Mouse (Mus musculus) adrenal gland, postnatal 36 days (tissue): ENCODE results near the gene Vkorc1l1. TPM values are rescaled to one million over a fixed set of nuclear protein-coding genes. Genes with fewer than 3 reads are reported as not detected.
"Not testable (repeated sequence)": the region's sequence is repeated elsewhere in the genome, so short reads cannot be mapped to it uniquely, and the experiment has no call there.

Source experiments
- DNase-seq, 2 experiments: peaks; one replicate each; pipeline ENCODE4 v3.0.0; 2021; ENCODE audit warnings: mixed read lengths in 1 of 2
- long read RNA-seq, 2 experiments: library from polyadenylated mRNA; stranded (forward); transcript quantifications; one replicate each; pipeline ENCODE4 v2.0.0; 2021; ENCODE audit warnings: borderline sequencing depth in 2 of 2
- total RNA-seq, 2 experiments: library from RNA; stranded (reverse); gene quantifications; 2 replicates each; pipeline ENCODE4 v1.2.3; 2021

Gene Vkorc1l1
- total RNA-seq = 10 to 100 TPM; 31.9 to 38.5 TPM
- long read RNA-seq, experiment 1, full-length matches to known transcripts = 40 of 43 reads
- long read RNA-seq, experiment 1, partial matches to known transcripts = 0 of 43 reads
- long read RNA-seq, experiment 1, other reads (novel, unspliced or antisense) = 3 of 43 reads
- long read RNA-seq, experiment 2, full-length matches to known transcripts = 7 of 9 reads
- long read RNA-seq, experiment 2, partial matches to known transcripts = 0 of 9 reads
- long read RNA-seq, experiment 2, other reads (novel, unspliced or antisense) = 2 of 9 reads

DNA sequence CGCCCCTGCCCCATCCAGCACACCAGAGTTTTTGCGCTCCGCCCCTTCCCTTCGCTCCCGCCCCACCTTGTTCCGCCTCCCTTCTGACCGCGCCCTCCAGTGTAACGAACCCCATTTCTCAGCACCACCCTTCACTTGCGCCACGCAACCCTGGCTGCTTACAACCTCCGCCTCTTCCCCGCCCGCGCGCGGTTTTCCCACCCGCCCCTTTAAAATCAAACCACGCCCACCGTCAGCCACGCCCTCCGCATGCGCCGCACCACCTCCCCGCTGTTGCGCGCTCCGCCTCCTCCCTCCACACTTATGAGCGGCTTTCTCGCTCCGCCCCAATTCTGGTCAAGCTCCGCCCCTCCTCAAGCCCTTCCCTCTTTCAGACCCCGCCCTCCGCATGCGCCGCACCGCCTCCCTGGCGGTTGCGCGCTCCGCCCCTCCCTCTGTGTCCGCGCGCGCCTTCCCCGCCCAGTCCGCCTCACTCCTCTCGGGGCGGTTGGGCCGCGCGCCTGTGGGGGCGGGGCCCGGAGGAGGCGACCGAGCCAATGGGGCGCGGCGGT is at the start of gene Vkorc1l1:
Gene Vkorc1l1 (plus strand): TSS at position 476 of the 551 bp plus-strand sequence.
- DNase-seq = peak; percentile 99

DNA sequence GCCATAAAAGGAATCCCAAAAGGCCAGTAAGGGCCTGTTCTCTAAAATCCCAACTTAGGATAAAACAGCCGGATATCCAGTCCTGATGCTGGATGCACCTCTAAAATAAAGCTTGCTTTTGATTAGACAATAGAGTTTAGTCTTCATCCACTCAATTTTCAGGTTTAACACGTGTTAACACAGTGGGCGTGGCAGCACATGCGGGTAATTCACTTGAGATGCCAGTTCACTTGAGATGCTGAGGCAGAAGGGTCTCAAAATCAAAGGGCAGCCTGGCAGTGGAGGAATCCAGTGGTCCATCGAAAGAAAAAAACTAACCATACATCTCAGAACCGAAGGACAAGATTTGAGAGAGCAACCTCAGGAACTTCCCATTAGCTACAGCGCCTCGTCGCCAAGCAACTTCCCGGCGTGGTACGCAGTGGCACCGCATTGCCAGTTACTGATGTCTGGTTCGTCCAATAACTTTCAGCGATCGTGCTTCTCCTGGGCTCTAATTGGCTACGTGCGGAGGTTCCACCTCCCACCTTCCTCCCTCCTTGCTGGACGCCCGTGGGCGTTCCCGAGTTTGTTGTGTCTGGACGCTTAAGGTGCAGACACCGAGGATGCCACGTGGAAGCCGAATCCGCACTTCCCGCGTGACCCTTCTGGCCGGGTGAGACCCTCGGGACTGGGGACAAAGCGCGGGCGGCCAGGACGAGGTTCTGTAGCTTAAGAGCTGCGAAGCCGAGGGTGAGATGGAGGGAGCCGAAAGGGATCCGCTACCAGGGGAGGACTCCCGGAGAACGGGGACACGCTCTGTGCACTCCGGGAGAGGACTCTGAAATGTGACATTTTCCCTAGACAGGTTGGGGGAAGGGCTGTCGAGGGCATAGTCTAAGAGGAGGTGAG is 46.3 kb upstream of the Vkorc1l1 start, which contains the start of gene Zbed5:
Gene Zbed5 (plus strand): TSS at position 526 of the 891 bp plus-strand sequence.
- peak; percentile 90 for DNase-seq

DNA sequence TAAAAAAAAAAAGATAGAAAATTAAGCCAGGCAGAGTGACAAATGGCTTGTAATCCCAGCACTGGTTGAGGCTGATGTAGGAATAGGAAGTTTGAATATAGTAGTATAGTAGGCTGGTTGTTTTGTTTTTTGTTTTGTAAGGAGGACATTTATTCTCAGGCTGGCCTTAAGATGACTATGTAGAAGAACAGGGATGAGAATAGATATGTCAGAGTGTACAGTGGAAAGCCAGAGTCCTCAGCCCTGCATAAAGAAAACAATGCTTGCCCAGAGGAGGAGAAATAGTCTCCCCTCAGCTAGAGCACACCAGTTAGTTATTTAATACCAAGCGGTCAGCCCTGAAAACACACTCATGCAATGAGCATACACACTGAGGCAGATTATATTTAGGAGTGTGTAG is 43.3 kb upstream of the Vkorc1l1 start, which contains the start of gene Phkg1:
Gene Phkg1 (minus strand): TSS at position 101 of the 400 bp plus-strand sequence.
- no peak for DNase-seq

DNA sequence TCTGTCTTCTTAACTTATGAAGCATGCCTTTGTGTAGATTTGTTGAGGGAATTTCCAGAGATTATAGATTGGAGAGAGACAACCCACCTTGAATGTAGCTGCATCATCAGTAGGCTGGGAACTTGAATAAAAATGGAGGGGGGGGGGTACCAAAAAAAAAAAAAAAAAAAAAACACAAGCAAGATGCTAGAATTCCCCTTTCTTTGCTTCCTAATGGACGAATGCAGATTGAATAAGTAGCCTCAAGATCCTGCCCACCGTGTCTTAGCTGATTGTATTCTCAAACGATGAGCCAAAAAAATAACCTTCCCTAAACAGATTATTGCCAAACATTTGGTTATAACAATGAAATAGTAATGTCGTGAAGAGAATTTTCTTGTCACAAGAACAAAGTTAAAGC is 34.0 kb upstream of the Vkorc1l1 start:
- DNase-seq = no peak

DNA sequence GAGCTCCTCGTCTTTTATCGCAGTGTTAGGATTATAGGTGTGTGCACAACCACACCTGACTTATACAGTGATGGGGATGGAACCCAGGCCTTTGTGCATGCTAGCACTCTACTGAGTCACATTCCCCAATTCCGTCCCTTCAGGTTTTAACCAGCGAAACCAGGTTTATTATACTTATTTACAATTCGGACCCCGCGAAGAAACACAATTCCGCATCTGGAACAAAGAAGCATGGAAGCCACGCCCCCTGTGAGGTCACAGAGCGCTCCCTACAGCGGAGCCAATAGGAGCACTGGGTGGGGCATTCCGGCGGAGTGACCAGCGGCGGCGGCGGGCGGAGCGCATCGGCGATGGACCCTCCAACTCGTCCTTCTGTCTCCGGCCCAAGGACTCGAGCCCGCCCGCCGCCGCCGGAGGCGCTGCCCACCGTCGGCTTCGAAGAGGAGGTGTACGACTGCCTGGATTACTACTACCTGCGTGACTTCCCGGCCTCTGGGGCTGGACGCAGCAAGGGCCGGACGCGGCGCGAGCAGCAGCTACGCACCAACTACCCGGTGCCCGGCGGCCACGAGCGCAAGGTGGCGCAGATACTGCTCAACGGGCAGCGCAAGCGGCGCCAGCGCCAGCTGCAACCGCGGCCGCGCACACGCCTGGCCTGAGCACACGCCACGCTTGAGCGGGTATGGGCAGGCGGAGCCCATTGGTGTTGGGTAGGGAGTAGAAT is 33.4 kb upstream of the Vkorc1l1 start, which contains the start of gene Nupr1l:
Gene Nupr1l (plus strand): TSS at position 299 of the 724 bp plus-strand sequence.
- DNase-seq = peak; percentile 94 to 96

DNA sequence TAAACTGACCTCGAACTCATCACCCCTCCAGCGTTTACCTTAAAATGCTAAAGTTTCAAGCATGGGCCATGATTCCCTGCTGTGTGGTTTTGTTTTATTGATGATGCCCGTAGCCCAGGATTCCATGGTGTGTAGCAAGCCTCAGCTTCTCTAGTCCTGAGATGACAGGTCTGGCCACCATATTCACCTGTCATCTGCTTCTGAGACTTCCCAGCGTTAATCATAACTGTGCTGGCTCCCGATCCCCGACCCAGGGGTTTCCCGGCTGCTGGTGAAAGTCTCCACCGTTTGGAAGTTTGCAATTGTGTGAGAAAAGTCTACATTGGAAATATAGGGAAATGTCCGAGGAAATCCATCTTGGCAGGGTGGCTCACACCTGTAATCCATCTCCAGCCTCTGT is 32.6 kb upstream of the Vkorc1l1 start:
- DNase-seq = no peak

DNA sequence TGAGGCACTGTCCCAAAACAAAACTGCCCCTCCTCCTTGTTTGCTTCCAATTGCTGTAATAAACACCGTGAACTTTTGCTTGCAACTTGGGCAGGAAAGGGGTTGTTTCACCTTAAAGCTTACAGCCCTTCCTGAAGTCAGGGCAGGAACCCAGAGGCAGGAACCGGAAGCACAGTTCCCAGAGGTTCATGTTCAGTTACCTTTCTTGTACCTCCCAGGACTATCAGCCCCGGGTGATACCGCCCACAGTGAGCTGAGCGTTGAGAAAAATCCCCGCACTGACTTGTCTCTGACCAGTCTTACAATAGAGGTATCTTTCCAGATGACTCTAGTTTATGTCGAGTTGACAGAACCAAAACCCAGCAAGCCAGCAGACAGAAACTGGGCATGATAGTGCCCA is 32.2 kb upstream of the Vkorc1l1 start:
- DNase-seq = no peak

DNA sequence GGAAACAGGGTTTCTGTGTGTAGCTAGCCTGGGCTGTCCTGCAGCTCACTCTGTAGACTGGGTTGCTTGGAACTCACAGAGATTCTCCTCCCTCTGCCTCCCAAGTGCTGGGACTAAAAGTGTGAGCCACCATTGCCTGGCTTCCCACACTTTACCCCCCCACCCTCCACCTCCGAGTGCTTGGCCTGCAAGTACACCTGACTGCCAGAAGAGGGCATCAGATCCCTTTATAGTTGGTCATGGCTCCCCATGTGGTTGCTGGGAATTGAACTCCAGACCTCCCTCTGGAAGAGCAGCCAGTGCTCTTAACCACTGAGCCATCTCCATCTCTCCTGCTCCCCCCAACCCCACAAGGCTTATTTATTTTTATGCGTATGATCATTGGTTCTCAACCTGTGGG is 27.7 kb upstream of the Vkorc1l1 start:
- DNase-seq = peak in 1 of 2 experiments; percentile 44

DNA sequence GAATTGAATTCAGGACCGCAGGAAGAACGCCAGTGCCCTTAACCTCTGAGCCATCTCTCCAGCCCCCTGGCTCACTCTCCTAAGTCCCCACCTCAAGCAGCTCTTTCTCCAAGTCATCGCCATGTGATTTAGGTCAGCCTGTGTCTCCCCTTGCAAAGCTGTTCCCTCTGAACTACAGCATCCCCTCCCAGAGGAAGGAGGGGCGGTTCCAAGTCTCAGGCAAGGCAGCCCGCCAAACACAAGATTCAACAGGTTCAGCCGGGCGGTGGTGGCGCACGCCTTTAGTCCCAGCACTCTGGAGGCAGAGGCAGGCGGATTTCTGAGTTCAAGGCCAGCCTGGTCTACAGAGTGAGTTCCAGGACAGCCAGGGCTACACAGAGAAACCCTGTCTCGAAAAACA is 26.3 kb upstream of the Vkorc1l1 start:
- not testable (repeated sequence) for DNase-seq

DNA sequence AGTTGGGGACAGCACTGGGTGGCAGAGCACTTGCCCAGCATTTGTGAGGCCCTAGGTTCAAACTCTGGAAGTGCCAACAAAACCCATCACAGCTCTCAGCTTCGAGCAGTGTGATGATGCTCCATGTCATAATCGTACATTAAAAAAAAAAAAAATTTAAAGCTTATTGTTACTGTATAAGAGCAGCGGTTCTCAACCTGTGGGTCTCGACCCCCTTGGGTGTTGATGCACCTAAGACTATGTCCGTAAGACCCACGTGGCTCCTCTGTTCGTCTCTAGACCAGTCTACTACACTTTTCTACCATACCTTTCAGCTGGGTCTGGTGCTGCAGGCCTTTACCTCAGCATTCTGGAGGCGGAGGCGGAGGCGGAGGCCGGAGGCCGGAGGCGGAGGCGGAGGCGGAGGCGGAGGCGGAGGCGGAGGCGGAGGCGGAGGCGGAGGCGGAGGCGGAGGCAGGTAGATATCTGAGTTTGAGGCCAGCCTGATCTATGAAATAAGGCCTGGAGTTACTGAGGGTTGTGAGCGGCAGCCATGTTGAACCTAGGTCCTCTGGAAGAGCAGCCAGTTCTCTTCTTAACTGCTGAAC is 23.6 kb upstream of the Vkorc1l1 start:
- no peak for DNase-seq

DNA sequence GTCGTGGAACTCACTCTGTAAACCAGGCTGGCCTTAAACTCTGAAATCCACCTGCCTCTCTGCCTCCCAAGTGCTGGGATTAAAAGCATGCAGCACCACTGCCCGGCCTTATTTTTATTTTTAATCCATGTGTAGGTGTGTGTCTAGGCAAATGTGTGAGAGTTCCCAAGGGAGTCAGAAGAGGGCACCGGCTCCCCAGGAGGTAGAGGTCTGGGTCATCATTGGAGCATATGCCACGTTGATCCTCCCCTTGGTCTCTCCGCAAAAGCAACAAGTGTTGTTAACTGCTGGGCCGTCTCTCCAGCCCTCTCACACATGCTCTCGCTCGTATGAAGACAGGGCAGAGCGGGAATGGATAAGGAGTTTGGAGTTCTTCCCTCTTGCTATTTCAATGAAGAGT is 23.0 kb upstream of the Vkorc1l1 start:
- peak in 1 of 2 experiments; percentile 35 for DNase-seq

DNA sequence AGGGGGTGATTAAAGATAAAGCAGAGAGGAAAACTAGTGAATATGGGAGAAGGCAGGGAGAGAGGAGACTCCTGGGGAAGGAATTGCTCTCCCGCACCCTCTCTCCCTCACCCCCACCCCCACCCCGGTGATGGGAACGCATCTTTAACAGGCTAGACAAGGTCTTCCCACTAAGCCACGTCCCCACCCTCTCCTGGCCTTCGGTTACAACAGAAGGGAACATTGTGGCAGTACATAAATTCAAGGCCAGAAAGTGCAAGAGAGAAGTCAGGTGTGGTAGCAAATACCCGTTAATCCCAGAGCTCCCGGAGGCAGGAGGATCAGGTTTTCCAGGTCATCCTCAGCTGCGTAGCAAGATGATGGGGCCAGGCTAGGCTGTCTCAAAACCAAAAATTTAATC is 22.4 kb upstream of the Vkorc1l1 start:
- DNase-seq = peak in 1 of 2 experiments; percentile 44

DNA sequence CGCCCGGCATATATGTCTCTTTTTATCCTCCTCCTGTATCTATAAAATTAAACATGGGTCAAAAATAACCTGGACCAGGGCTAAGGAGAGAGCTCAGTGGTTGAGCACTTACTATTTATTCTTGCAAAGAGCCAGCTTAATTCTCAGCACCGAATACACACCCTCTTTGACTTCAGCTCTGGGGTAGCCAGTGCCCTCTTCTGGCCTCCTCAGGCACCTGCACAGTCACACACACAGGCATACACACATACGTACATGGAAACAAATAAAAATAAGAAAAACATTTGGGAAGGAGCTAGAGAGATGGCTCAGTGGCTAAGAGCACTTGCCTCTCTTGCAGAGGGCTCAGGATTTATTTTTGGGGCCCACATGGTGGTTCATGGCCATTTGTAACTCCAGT is 19.8 kb upstream of the Vkorc1l1 start:
- no peak for DNase-seq

DNA sequence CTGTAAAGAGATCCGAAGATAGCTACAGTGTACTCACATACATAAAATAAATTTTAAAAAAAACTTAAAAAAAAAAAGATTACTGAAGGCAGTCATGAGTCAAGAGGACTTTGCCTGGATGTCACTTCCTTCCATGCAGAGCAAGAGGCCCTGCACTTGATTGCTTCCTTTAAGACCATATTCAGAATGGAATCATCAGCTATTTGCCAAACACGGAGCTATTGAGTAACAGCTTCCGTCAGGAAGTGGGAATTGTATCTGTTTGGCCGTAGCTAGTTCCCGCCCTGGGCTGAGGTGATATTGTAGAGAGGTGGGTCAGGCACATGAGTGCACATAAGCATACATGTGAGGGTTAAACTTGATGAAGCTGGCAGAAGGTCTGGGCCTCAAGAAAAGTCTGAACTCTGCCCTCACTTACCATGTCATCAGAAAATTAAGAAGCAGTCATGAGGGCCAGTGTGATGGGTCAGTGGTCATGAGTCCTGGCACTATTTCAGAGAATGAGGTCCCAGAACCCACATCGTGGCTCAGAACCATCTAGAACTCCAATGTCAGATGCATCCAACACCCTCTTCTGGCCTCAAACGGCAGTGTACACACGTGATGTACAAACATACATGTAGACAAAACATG is 16.8 kb upstream of the Vkorc1l1 start:
- DNase-seq = no peak

DNA sequence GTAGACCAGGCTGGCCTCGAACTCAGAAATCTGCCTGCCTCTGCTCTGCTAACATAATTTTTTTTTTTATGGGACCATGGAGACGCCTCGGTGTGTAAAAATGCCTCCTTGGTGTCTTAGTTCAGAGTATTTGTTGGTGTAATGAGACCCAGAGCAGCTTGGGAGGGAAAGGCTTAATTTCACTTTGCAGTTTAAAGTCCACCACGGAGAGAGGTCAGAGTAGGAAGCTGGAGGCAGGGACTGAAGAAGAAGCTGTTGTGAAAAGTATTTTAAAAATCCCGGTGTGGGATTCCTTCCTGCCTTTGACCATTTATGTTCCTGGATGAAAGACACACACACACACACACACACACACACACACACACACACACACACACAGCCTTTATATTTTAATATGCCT is 15.8 kb upstream of the Vkorc1l1 start:
- DNase-seq = no peak

DNA sequence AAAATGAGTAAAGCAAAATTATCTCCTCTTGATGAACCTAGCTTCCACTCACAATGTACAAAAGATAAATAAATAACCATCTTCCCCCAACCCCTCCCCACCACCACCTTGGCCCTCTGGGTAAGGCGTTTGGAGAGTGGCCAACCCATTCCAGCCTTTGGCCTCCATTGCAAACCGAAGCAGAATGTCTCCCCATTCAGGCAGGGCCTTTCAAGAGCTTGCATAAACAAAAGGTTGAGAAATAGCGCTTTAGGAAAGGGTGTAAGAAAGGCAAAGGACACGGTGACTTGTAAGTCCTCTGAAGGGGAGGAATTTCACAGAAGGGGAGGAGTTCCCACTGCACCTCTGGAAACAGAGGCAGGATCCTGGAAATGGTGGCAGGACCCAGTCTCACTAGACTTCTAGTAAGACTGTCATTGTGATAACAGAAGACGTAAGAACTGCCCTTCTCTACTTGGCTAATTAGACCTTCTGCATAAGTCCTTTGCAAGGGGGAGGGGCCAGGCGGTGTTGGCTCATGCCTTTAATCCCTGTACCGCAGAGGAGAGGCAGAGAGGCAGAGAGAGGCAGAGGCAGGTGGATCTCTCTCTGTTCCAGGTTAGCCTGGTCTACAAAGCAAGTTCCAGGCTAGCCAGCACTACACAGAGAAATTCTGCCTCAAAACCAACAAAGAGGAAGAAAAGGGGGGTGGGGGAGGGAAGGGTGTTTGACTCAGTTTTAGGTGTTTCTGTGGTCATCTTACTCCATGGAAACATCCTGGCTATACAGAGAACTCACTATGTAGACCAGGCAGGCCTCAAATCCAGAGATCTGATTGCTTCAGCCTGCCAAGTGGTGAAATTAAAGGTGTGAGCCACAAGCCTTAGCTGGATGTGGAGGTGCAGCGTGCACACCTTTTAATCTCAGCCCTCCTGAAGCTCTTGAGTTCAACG is 11.6 kb upstream of the Vkorc1l1 start:
- DNase-seq = peak; percentile 25 to 42

DNA sequence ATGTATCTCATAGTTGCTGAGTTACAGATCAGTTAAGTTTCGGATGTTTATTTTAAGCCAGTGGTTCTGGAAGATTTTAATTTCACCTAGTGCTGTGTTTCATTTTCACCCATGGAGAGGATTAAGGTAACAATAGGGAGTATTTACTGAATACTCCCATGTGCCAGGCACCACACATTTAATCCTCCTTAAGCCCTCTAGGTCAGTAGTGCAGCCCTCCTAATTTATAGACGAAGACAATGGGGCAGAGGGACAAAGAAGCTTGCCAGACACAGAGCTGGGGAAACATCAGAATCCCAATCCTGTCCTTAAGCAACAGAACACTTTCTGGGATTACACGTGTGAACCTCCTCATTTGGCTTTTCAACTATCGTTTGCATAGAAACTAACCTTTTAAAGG is 4.8 kb upstream of the Vkorc1l1 start:
- no peak for DNase-seq

DNA sequence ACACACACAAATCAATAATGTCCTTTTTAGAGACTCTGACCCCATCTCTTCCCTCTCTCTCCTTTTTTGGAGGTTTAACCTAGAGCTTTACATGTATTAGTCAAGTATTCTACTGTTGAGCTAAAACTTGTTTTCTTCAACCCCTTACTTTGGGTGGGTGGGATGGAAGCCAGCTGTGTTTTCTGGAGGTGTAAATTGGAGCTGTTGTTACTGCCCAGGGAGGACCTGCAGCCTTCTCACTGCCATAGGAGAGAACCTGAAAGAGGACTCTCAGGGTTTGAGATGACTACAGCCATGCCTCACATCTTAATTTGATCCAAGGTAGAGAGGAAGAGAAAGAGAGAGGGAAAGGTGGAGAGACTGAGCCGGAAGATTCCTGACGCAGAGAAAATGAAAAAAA is 1.5 kb upstream of the Vkorc1l1 start:
- DNase-seq = no peak

DNA sequence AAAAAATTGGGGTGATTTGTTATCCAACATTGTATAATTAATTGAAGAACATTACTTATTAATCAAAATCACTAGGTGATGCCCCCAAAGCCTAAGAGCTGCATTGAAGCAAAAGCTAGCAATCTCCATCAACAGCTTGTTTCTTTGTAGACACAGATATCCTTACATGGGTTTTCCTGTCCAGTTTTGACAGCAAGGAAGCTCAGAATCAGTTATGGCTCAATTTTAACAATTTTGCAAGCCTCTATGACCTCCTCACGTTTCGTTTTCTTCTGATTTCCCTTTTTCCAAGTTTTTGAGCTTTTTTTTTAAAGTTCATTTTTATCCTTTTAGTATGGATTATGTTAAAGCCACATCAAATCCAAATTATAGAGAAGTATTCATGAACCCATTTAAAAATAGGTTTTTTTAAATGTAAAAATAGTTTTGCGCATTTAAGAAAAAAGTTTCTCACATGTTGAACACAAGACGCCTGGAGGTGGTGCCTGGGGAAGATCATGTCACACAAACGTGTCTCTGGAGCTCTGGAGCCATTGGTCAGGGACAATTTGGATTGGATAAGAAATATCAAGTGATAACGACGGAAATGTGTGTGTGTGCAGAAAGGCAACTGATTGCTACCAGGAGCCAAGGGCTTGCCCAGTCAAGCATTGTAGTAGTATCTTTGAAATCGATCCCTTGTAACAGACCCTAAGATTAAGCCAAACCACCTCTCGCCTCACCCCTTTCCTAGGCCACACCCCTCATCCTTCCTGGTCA is 855 bp upstream of the Vkorc1l1 start:
- no peak for DNase-seq
